Mouse (Mus musculus): ENCODE results near the gene Gtsf2. TPM values are rescaled to one million over a fixed set of nuclear protein-coding genes. Genes with fewer than 3 reads are reported as not detected.

Gene Gtsf2
- not detected in 2 replicates for polyA plus RNA-seq (2014; fragmentation: Nextera tagmentation; extraction: Ambion mirVana)

DNA sequence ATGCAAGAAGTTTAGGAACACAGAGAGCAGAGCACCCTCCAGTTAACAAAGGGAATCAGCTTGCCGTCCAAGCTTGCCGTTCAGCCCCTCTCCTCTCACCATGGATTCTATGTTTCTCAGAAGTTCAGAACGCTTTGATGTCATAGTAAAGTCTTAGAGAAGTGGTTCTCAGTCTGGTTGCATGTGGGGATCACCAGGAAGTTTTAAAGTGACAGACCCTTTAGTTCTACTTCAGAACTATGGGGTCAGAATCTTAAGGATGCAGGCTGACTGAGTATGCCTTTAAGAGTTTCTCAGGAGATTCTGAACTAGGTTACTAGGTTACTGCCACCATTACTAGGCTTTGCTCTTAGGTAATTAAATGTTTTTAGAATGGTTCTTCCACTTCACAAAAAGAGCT is at the start of gene Gtsf2:
Gene Gtsf2, minus strand, starts transcription at position 101 of the 400 bp plus-strand sequence.
- no peak within 1 kb of the TSS for H3K4me3 ChIP-seq (ENCODE audit: low read depth, low read length)
- WGBS: 29% methylated on average over 3 of the region's 3 CpGs
- H3K4me1 ChIP-seq (replicated peaks; ENCODE audit: control insufficient read depth, insufficient read depth, low read length): no peaks in the 10 kb centered on the region
- ATAC-seq (ENCODE audit: low FRiP score) (no peak), DNase-seq (ENCODE audit: low spot score) (no peak)
- no peak within 1 kb of the TSS for H3K27ac ChIP-seq (ENCODE audit: low read depth, low read length)
- H3K4me2 ChIP-seq (replicated peaks; ENCODE audit: low read depth, low read length): no peak within 1 kb of the TSS
- H3K36me3 ChIP-seq (ENCODE audit: control insufficient read depth, insufficient read depth, low read length): no peaks in the 10 kb centered on the region
- no peaks in the 10 kb centered on the region for H3K27me3 ChIP-seq (ENCODE audit: control insufficient read depth, insufficient read depth, low read length)
- no peak within 1 kb of the TSS for H3K9ac ChIP-seq (ENCODE audit: low read depth, low read length)
- H3K9me3 ChIP-seq (ENCODE audit: control insufficient read depth, low read length): no peaks in the 10 kb centered on the region

DNA sequence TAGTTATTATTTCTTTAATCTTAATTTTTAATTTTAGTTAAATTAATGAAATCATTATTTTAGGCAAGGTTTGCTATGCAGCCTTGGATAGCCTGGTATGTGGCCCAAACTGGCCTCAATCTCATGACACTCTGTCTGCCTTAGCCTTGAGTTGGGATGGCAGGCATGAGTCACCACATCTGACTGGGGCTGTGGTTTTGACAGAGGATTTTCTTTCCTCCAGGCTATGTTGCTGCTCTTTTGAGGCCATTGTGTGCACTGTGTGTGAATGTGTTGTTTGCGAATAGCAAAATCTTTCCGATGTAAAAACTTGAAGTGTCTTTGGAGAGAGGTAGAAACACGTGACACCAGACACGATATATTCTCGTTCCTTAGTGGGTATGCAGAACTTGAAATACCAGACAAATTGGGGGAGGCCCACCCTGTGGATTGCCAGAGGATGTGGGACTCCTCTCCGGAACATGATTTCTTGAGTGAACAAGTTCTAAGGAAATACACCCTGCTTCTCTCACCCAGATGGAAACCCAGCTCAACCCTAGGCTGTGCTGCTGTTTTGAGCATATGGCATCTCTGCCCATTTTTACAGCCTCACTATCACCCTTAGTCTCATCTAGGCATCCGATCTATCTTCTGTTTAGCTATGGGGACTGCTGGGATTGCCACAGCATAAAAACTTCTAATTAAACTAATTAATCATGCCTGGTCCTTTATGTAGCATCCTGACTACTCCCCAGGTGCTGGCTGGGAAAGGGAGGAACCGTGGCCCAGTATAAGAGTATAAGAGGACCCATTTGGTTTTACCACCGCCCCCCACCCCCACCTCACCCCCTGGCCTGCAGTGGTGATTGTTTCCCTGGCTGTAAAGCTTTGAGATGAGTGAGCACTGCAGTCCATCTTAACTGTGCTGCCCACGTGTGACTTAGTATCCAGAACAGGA is 48.2 kb upstream of the Gtsf2 start:
- 78% methylated on average over 10 of the region's 10 CpGs for WGBS
- ATAC-seq (ENCODE audit: low FRiP score) (no peak), DNase-seq (ENCODE audit: low spot score) (no peak)
- no peaks in the 10 kb centered on the region for H3K9me3 ChIP-seq (ENCODE audit: control insufficient read depth, low read length)
- H3K4me2 ChIP-seq (replicated peaks; ENCODE audit: low read depth, low read length): no peak overlapping the region
- H3K36me3 ChIP-seq (ENCODE audit: control insufficient read depth, insufficient read depth, low read length): no peaks in the 10 kb centered on the region
- H3K27ac ChIP-seq (ENCODE audit: low read depth, low read length): no peak overlapping the region
- no peaks in the 10 kb centered on the region; the same call in 1 of the 2 replicates for H3K4me1 ChIP-seq (replicated peaks; ENCODE audit: control insufficient read depth, insufficient read depth, low read length)
- no peak overlapping the region for H3K9ac ChIP-seq (ENCODE audit: low read depth, low read length)
- H3K27me3 ChIP-seq (ENCODE audit: control insufficient read depth, insufficient read depth, low read length): no peaks in the 10 kb centered on the region
- H3K4me3 ChIP-seq (ENCODE audit: low read depth, low read length): no peak overlapping the region

DNA sequence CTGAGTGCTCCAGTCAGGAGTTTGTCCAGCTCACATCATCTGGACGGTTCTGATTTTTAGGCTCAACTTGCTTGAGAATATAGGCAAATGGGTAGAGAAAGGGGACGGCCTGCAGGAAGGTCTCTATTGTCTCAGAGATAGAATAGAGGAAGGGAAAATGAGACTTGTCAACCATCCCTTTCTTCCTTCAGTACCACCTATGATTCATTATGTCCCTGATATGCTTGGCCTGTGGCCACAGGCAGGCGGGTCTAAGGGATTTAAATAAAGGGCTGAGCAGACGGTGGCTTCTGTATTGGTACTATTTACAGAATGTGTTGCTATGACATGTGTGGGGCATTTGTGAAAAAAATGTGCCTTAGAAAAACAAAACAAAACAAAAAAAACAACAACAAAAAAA is 40.1 kb upstream of the Gtsf2 start:
- H3K27ac ChIP-seq (ENCODE audit: low read depth, low read length): no peak overlapping the region
- H3K4me1 ChIP-seq (replicated peaks; ENCODE audit: control insufficient read depth, insufficient read depth, low read length): no peaks in the 10 kb centered on the region
- H3K36me3 ChIP-seq (ENCODE audit: control insufficient read depth, insufficient read depth, low read length): no peaks in the 10 kb centered on the region
- no peak overlapping the region for H3K9ac ChIP-seq (ENCODE audit: low read depth, low read length)
- DNase-seq (ENCODE audit: low spot score) (no peak), ATAC-seq (ENCODE audit: low FRiP score) (no peak)
- no peak overlapping the region for H3K4me2 ChIP-seq (replicated peaks; ENCODE audit: low read depth, low read length)
- H3K27me3 ChIP-seq (ENCODE audit: control insufficient read depth, insufficient read depth, low read length): no peaks in the 10 kb centered on the region
- H3K4me3 ChIP-seq (ENCODE audit: low read depth, low read length): no peak overlapping the region
- 55% methylated on average over 4 of the region's 4 CpGs for WGBS
- H3K9me3 ChIP-seq (ENCODE audit: control insufficient read depth, low read length): no peaks in the 10 kb centered on the region

DNA sequence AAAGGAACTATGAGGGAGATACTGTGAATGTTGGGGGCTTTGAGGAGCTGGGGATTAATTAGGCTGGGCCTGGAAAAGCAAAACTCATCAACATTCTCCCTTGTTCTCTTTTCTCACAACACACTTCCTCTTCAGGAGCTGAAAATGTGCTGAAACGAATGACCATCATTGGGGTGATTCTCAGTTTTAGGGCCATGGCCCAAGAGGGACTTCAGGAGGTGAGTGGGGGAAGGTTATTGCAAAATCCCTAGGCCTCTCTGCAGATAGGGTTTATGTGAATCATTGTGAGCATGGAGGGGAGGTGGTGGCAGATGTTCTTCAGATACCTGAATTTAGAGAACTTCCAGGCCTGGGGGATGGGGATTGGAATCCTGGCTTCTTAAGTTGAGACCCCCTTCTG is 38.4 kb upstream of the Gtsf2 start:
- Histone ChIP-seq H3K36me3 (ENCODE audit: control insufficient read depth, insufficient read depth, low read length) (no peaks in the 10 kb centered on the region), H3K9me3 (ENCODE audit: control insufficient read depth, low read length) (no peaks in the 10 kb centered on the region), H3K4me1 (replicated peaks; ENCODE audit: control insufficient read depth, insufficient read depth, low read length) (no peaks in the 10 kb centered on the region), H3K27me3 (ENCODE audit: control insufficient read depth, insufficient read depth, low read length) (no peaks in the 10 kb centered on the region), H3K9ac (ENCODE audit: low read depth, low read length) (no peak overlapping the region), H3K4me2 (replicated peaks; ENCODE audit: low read depth, low read length) (no peak overlapping the region), H3K4me3 (ENCODE audit: low read depth, low read length) (no peak overlapping the region), H3K27ac (ENCODE audit: low read depth, low read length) (no peak overlapping the region)
- no peak for ATAC-seq (ENCODE audit: low FRiP score)
- DNase-seq (ENCODE audit: low spot score): no peak
- WGBS: 73% methylated on average over 1 of the region's 1 CpGs

DNA sequence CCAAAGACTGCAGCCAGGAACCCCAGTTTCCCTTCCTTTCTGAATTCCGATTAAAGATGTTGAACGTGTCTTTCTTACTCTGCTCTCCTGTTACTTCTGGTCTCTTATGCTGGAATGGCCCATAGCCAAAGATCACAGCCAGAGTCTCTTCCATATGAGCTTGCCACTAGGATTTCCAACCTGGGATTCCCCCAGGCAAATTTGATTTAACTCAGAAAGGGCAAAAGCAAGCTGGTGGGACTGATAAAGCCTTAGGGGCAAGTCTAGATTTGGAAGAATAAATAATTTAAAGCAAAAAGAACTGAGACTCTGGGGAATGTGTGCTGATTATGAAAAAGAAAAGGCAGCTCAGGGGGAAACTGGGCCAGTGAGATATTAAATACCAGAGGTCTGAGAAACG is 36.8 kb upstream of the Gtsf2 start:
- WGBS: 70% methylated on average over 3 of the region's 3 CpGs
- H3K27me3 ChIP-seq (ENCODE audit: control insufficient read depth, insufficient read depth, low read length): no peaks in the 10 kb centered on the region
- DNase-seq (ENCODE audit: low spot score): no peak
- H3K27ac ChIP-seq (ENCODE audit: low read depth, low read length): no peak overlapping the region
- no peak overlapping the region for H3K4me3 ChIP-seq (ENCODE audit: low read depth, low read length)
- no peak overlapping the region for H3K9ac ChIP-seq (ENCODE audit: low read depth, low read length)
- no peaks in the 10 kb centered on the region for H3K36me3 ChIP-seq (ENCODE audit: control insufficient read depth, insufficient read depth, low read length)
- no peaks in the 10 kb centered on the region for H3K4me1 ChIP-seq (replicated peaks; ENCODE audit: control insufficient read depth, insufficient read depth, low read length)
- H3K4me2 ChIP-seq (replicated peaks; ENCODE audit: low read depth, low read length): no peak overlapping the region
- ATAC-seq (ENCODE audit: low FRiP score): no peak
- H3K9me3 ChIP-seq (ENCODE audit: control insufficient read depth, low read length): no peaks in the 10 kb centered on the region

DNA sequence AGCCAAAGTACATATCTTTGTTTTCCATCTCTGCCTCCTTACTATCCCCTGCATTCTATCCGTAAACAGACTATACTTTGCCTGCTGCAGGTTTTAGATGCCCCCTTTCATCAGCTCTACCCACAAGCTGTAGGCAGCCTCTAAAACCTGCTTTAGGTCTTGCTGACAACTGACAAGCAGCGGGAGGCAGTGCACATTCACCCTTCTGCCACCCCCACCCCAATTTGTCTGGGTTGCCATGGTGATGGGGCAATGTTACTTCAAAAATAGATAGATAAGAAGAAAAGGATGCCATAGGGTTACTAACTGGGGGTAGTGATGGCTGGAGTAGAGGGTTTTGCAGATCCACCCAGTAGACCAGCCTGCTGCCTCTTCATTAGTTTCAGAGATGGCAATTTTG is 36.2 kb upstream of the Gtsf2 start:
- no peak overlapping the region for H3K27ac ChIP-seq (ENCODE audit: low read depth, low read length)
- H3K9ac ChIP-seq (ENCODE audit: low read depth, low read length): no peak overlapping the region
- H3K4me1 ChIP-seq (replicated peaks; ENCODE audit: control insufficient read depth, insufficient read depth, low read length): no peaks in the 10 kb centered on the region
- H3K9me3 ChIP-seq (ENCODE audit: control insufficient read depth, low read length): no peaks in the 10 kb centered on the region
- no peaks in the 10 kb centered on the region for H3K27me3 ChIP-seq (ENCODE audit: control insufficient read depth, insufficient read depth, low read length)
- H3K4me2 ChIP-seq (replicated peaks; ENCODE audit: low read depth, low read length): no peak overlapping the region
- no peak overlapping the region for H3K4me3 ChIP-seq (ENCODE audit: low read depth, low read length)
- ATAC-seq (ENCODE audit: low FRiP score) (no peak), DNase-seq (ENCODE audit: low spot score) (no peak)
- 47% methylated on average over 2 of the region's 2 CpGs for WGBS
- no peaks in the 10 kb centered on the region for H3K36me3 ChIP-seq (ENCODE audit: control insufficient read depth, insufficient read depth, low read length)

DNA sequence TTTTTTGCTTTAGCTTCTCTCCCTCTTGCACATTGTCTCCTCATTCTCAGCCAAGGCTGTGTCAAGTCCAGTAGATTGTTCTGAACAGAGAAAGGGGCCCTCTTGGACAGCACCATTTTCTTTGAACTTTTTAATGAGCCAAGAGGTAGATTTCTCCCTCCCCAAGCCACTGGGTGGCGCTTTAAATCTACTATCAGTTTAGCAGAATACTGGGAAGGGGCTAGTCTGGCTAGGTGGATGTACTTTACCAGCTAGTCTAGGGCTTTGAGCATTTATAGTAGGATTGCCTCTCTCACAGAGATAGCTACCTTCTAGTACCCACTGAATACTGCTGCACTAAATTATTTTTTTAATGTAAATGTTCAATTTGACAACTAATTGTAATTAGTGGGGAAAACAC is 34.2 kb upstream of the Gtsf2 start:
- Histone ChIP-seq H3K27me3 (ENCODE audit: control insufficient read depth, insufficient read depth, low read length) (no peaks in the 10 kb centered on the region), H3K4me1 (replicated peaks; ENCODE audit: control insufficient read depth, insufficient read depth, low read length) (no peaks in the 10 kb centered on the region), H3K4me3 (ENCODE audit: low read depth, low read length) (no peak overlapping the region), H3K36me3 (ENCODE audit: control insufficient read depth, insufficient read depth, low read length) (no peaks in the 10 kb centered on the region), H3K9me3 (ENCODE audit: control insufficient read depth, low read length) (no peaks in the 10 kb centered on the region), H3K4me2 (replicated peaks; ENCODE audit: low read depth, low read length) (no peak overlapping the region), H3K9ac (ENCODE audit: low read depth, low read length) (no peak overlapping the region), H3K27ac (ENCODE audit: low read depth, low read length) (no peak overlapping the region)
- 0% methylated on average over 1 of the region's 1 CpGs for WGBS
- peak; percentile 66 for ATAC-seq (ENCODE audit: low FRiP score)
- peak; percentile 78 for DNase-seq (ENCODE audit: low spot score)

DNA sequence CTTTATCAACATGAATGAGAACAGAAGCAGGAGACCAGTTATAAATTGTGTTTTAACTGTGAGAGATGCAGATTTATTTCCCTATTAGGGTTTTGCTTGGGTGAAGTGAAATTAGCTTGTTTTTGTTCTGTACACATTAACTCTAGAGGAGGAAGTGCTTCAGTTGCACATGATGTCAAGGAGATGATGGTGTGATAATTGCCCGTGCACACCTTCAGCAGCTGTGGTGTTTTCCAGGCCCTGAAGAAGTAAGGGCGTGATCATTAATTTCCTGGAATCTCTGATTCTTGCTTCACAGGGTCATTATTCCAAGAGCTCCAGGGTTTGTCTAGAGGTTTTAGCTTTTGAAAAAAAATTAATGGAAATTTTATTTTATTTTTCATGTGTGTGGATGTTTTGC is 31.9 kb upstream of the Gtsf2 start:
- WGBS: 91% methylated on average over 2 of the region's 2 CpGs
- Histone ChIP-seq H3K9ac (ENCODE audit: low read depth, low read length) (no peak overlapping the region), H3K36me3 (ENCODE audit: control insufficient read depth, insufficient read depth, low read length) (no peaks in the 10 kb centered on the region)

DNA sequence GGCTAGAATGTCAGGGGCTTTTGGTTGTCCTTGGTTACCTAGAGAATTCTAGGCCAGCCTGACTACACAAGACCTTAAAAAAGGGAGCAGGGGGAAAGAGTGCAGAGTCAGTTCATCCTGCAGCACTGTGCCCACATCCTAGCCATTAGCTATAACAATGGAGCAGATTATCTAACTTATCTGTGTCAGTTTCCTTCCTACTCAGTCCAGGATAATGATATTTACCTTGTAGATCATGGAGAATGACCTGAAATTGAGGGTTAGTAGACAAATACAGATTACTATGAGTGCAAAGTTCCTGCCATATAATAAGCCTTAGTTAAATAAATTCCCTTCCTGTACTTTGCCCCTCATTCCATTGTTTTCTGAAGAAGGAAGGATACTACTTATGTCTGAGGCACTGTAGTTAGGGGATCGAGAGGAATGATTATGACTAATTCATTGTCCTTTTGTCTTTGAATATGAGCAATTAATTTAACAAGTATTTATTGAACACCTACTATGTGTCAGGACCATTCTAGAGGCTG is 30.9 kb upstream of the Gtsf2 start:
- Histone ChIP-seq H3K9ac (ENCODE audit: low read depth, low read length) (no peak overlapping the region), H3K4me3 (ENCODE audit: low read depth, low read length) (no peak overlapping the region), H3K27ac (ENCODE audit: low read depth, low read length) (no peak overlapping the region), H3K9me3 (ENCODE audit: control insufficient read depth, low read length) (no peaks in the 10 kb centered on the region), H3K36me3 (ENCODE audit: control insufficient read depth, insufficient read depth, low read length) (no peaks in the 10 kb centered on the region), H3K27me3 (ENCODE audit: control insufficient read depth, insufficient read depth, low read length) (no peaks in the 10 kb centered on the region), H3K4me2 (replicated peaks; ENCODE audit: low read depth, low read length) (no peak overlapping the region), H3K4me1 (replicated peaks; ENCODE audit: control insufficient read depth, insufficient read depth, low read length) (no peaks in the 10 kb centered on the region)
- ATAC-seq (ENCODE audit: low FRiP score) (no peak), DNase-seq (ENCODE audit: low spot score) (no peak)
- WGBS: 67% methylated on average over 1 of the region's 1 CpGs

More for the DNA sequence above, 31.9 kb upstream of the Gtsf2 start:
- Histone ChIP-seq H3K4me2 (replicated peaks; ENCODE audit: low read depth, low read length) (no peak overlapping the region), H3K27me3 (ENCODE audit: control insufficient read depth, insufficient read depth, low read length) (no peaks in the 10 kb centered on the region), H3K4me3 (ENCODE audit: low read depth, low read length) (no peak overlapping the region), H3K4me1 (replicated peaks; ENCODE audit: control insufficient read depth, insufficient read depth, low read length) (no peaks in the 10 kb centered on the region), H3K9me3 (ENCODE audit: control insufficient read depth, low read length) (no peaks in the 10 kb centered on the region), H3K27ac (ENCODE audit: low read depth, low read length) (no peak overlapping the region)
- DNase-seq (ENCODE audit: low spot score): no peak
- no peak for ATAC-seq (ENCODE audit: low FRiP score)

All from hindbrain, embryonic 11.5 days (tissue).